Mouse (Mus musculus) lung, postnatal 4 days (tissue): ENCODE data around the gene Dguok.

Source experiments
- DNase-seq, 2 experiments: peaks; one replicate each; pipeline ENCODE4 v3.0.0; 2021

Gene Dguok

GRCm38 (mm10) chr6:83496753-83497710 is 9.7 kb downstream of the Dguok start:
- peak; percentile 19 to 51 for DNase-seq

GRCm38 (mm10) chr6:83496009-83496752 is 10.6 kb downstream of the Dguok start:
- DNase-seq: peak; percentile 64 to 84

GRCm38 (mm10) chr6:83490622-83491021 is 16.1 kb downstream of the Dguok start:
- DNase-seq: no peak

GRCm38 (mm10) chr6:83488200-83488599 is 18.6 kb downstream of the Dguok start:
- no peak for DNase-seq

GRCm38 (mm10) chr6:83487298-83487697 is 19.5 kb downstream of the Dguok start:
- no peak for DNase-seq

GRCm38 (mm10) chr6:83485854-83486253 is 20.9 kb downstream of the Dguok start:
- peak; percentile 70 to 88 for DNase-seq

- no peak for DNase-seq
These were observed 23.0 kb downstream of the Dguok start for GRCm38 (mm10) chr6:83483776-83484175.

- DNase-seq: peak; percentile 63 to 75
These were observed 24.2 kb downstream of the Dguok start for GRCm38 (mm10) chr6:83482418-83483085.

GRCm38 (mm10) chr6:83480019-83480655 is 26.6 kb downstream of the Dguok start:
- DNase-seq: no peak

- no peak for DNase-seq
These were observed 27.6 kb downstream of the Dguok start for GRCm38 (mm10) chr6:83479193-83479592.

- DNase-seq: no peak
These were observed 28.1 kb downstream of the Dguok start for GRCm38 (mm10) chr6:83478628-83479027.

GRCm38 (mm10) chr6:83478217-83478616 is 28.6 kb downstream of the Dguok start:
- no peak for DNase-seq

- no peak for DNase-seq
These were observed 31.3 kb downstream of the Dguok start for GRCm38 (mm10) chr6:83475431-83475830.

GRCm38 (mm10) chr6:83473240-83473639 is 33.5 kb downstream of the Dguok start:
- DNase-seq: peak; percentile 67 to 79

GRCm38 (mm10) chr6:83471739-83472138 is 35.0 kb downstream of the Dguok start:
- DNase-seq: no peak

- DNase-seq: no peak
These were observed 42.8 kb downstream of the Dguok start for GRCm38 (mm10) chr6:83464011-83464410.

- DNase-seq: no peak
These were observed 47.6 kb downstream of the Dguok start, which contains the start of gene Tet3 for GRCm38 (mm10) chr6:83459034-83459644. Tet3 (minus strand) TSS chr6:83459084.

GRCm38 (mm10) chr6:83456984-83457810 is 49.6 kb downstream of the Dguok start:
- DNase-seq: peak; percentile 64 to 85

GRCm38 (mm10) chr6:83456131-83456983 is 50.4 kb downstream of the Dguok start:
- peak; percentile 88 to 94 for DNase-seq
